Mouse (Mus musculus): ENCODE measurements around the gene Gm21833. TPM values are rescaled to one million over a fixed set of nuclear protein-coding genes. Genes with fewer than 3 reads are reported as not detected.

The Gm21833 gene
- total and polyA plus RNA-seq, 3 experiments = not detected

DNA sequence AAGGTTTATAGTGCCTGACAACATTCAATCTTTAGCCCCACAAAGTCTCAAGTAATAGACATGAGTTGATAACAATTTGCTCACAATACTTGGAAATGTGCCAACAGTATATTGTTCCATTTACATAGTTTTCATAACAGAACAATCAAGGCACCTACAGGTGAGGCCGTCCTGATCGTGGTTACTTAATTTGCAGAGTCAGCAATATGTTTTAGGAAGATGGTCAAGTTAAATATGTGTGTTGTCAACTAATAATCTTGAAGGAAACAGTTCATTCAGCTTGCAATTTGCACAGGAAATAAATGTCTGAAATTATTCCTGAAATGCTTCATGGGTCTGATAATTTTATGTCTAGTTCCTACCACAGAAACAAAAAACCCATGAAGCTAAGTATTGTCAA, 27.6 kb downstream of the Gm21833 start:
- no peaks in the 10 kb centered on the region for H3K36me3 ChIP-seq (ENCODE audit: control insufficient read depth in 1 of 2, insufficient read depth in 2 of 2, low read length in 2 of 2)
- no peaks in the 10 kb centered on the region for H3K4me1 ChIP-seq (ENCODE audit: control insufficient read depth in 1 of 2, insufficient read depth in 2 of 2, low read length in 2 of 2)
- no peaks in the 10 kb centered on the region for H3K27me3 ChIP-seq (ENCODE audit: control insufficient read depth in 1 of 2, insufficient read depth in 2 of 2, low read length in 2 of 2)
- H3K9me3 ChIP-seq (replicated peaks; ENCODE audit: insufficient read depth, low read length) = no peaks in the 10 kb centered on the region
- H3K4me3 ChIP-seq (ENCODE audit: control insufficient read depth in 1 of 2, insufficient read depth in 1 of 2, low read depth in 2 of 2, low read length in 2 of 2) = no peak overlapping the region
- H3K79me2 ChIP-seq (ENCODE audit: control insufficient read depth, insufficient read depth, low read length, poor library complexity) = no peaks in the 10 kb centered on the region
- H3K9ac ChIP-seq (ENCODE audit: control insufficient read depth, low read depth, low read length, poor library complexity, severe bottlenecking) = no peak overlapping the region
- DNase-seq (ENCODE audit: low read depth, low spot score) = no peak
- TF ChIP-seq BHLHE40 (IDR thresholded peaks at IDR 0.05; ENCODE audit: borderline replicate concordance, low read depth, low read length) = no peak
- TF ChIP-seq MAFK (IDR thresholded peaks at IDR 0.05; ENCODE audit: borderline replicate concordance, low read depth, low read length) = peak; percentile 15; the same call in 1 of the 2 replicates
- no peak overlapping the region for H3K27ac ChIP-seq (ENCODE audit: control insufficient read depth, low read depth, low read length)

DNA sequence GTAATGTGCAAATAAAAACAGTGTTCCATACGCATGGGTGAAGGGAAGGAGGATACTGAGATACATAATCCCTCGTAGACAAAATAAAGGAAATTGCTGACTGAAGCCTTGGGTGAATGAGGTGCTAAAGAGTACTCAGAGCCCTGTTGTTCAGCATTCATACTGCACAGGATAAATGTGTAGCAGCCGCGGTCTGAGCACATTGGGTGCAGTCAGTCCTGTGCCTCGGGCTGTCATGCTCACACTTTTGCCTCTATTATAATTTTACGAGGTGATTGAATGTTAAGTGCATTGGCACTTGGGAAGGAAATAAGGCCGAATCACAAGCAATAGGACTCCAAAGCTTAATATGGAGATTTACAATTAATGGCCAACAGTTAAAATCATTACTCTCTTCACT, 36.4 kb downstream of the Gm21833 start:
- DNase-seq (ENCODE audit: low read depth, low spot score) = no peak
- Histone ChIP-seq H3K4me1 (ENCODE audit: control insufficient read depth in 1 of 2, insufficient read depth in 2 of 2, low read length in 2 of 2) (no peaks in the 10 kb centered on the region), H3K27me3 (ENCODE audit: control insufficient read depth in 1 of 2, insufficient read depth in 2 of 2, low read length in 2 of 2) (no peaks in the 10 kb centered on the region), H3K79me2 (ENCODE audit: control insufficient read depth, insufficient read depth, low read length, poor library complexity) (no peaks in the 10 kb centered on the region), H3K36me3 (ENCODE audit: control insufficient read depth in 1 of 2, insufficient read depth in 2 of 2, low read length in 2 of 2) (no peaks in the 10 kb centered on the region), H3K9me3 (replicated peaks; ENCODE audit: insufficient read depth, low read length) (no peaks in the 10 kb centered on the region), H3K27ac (ENCODE audit: control insufficient read depth, low read depth, low read length) (no peak overlapping the region), H3K9ac (ENCODE audit: control insufficient read depth, low read depth, low read length, poor library complexity, severe bottlenecking) (no peak overlapping the region), H3K4me3 (ENCODE audit: control insufficient read depth in 1 of 2, insufficient read depth in 1 of 2, low read depth in 2 of 2, low read length in 2 of 2) (no peak overlapping the region)
- no peak for TF ChIP-seq POLR2AphosphoS2 (IDR thresholded peaks at IDR 0.05; ENCODE audit: low read length)
- TF ChIP-seq CTCF (IDR thresholded peaks at IDR 0.05 in 2 of 3, conservative IDR thresholded peaks at IDR 0.05 in 1 of 3; ENCODE audit: control insufficient read depth in 1 of 3, insufficient read depth in 1 of 3, low read depth in 2 of 3, low read length in 3 of 3, poor library complexity in 1 of 3, severe bottlenecking in 1 of 3) = no peak
- TF ChIP-seq MAFK (IDR thresholded peaks at IDR 0.05; ENCODE audit: borderline replicate concordance, low read depth, low read length) = no peak
- TF ChIP-seq TCF12 (IDR thresholded peaks at IDR 0.05; ENCODE audit: low read depth, low read length) = no peak
- no peak for TF ChIP-seq HCFC1 (IDR thresholded peaks at IDR 0.05; ENCODE audit: low read depth, low read length)
- no peak for TF ChIP-seq CHD2 (IDR thresholded peaks at IDR 0.05; ENCODE audit: low read length)
- no peak for TF ChIP-seq GATA1 (IDR thresholded peaks at IDR 0.05; ENCODE audit: low read depth, low read length)
- no peak for TF ChIP-seq GABPA (IDR thresholded peaks at IDR 0.05; ENCODE audit: low read depth, low read length)
